Mouse (Mus musculus) frontal cortex, postnatal 14 days (tissue): Measurements from ENCODE around the gene Gm5617.
"Not testable (repeated sequence)": the region's sequence is repeated elsewhere in the genome, so short reads cannot be mapped to it uniquely, and the experiment has no call there.

Experiments used
- DNase-seq, 2 experiments: peaks; one replicate each; pipeline ENCODE4 v3.0.0; 2022; ENCODE audit warnings: low spot score in 2 of 2

Gm5617 gene

DNA sequence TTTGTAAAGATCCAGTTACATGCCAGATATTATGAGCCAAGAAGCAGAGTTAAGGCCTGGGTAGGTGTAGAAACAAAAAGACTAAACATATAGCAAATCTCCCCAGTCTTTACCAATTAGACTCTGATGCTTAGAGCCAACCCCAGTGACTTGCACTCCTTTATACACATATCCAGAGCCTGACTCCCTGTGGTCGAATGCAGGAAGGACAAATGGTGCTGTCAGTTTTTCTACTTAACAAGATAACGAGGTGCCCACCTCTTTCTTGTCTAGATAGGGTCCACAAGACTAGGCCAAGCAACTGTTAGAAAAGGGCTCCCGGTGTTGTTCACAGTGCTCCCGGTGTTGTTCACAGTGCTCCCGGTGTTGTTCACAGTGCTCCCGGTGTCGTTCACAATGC is 6.0 kb downstream of the Gm5617 start:
- no peak for DNase-seq

DNA sequence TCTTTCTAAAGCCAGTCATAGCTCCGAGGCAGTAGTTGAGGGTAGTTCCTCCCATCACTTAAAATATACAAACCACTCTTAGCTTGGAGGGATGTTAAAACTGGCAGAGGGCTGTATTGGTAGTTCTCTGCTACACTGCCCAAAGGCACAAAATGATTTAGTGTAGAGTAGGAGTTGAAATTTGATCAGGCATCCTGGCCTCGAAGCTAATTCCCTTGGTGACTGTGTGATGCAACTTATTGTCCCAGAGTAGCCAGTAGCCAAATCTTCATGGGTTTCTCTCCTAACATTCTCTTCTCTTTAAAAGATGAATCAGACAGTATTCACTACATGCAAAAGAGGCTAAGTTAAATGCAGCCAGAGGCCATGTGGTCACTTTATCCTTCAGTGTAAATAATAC is 7.8 kb downstream of the Gm5617 start:
- no peak for DNase-seq

DNA sequence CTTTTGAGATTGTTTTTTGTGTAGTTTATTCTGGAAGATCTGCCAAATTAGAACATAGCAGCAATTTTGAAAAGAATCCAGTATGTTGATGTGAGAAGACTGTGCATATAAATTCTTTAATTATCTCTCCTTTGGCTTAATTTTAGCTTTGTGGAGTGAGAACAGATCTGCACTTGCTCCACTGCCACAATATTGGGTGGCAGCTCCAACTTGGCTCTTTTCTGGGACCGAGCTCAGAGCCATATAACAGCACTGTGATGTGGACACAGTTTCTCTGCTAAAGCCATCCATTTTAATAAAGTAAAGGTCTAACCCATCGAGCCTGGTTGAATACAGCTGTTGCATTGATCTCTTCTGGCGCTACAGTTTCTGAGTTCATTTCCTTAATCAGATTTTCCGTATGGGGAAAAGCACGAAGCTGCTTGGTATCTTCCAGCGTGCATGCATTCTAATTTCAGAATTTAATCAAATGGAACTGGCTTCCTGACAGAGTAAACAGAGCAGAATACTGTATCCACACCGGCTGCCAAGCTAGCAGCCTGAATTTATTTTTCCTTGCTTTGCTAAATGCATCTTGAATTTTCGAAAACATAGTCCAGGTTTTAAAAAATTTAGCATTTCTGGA is 9.6 kb downstream of the Gm5617 start:
- no peak for DNase-seq

DNA sequence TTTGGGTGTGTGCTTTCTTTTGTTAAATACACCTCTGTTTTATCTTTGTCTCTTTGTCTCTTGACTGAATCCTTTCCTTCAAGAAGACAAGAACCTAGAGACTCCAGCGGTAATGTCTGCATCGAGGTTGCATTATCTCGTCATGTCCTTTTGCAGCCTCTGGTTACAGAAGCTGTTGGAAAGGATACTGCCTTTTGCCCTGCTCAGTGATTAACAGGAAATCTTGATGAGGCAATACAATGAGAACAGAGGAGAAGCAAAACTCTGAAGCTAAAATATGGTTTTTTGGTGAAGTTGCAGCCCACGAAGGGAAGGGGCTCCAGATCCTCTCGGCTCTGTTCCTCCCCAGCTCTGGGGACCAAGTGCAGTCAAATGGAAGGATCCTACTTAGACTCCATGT is 14.9 kb downstream of the Gm5617 start:
- DNase-seq: no peak

DNA sequence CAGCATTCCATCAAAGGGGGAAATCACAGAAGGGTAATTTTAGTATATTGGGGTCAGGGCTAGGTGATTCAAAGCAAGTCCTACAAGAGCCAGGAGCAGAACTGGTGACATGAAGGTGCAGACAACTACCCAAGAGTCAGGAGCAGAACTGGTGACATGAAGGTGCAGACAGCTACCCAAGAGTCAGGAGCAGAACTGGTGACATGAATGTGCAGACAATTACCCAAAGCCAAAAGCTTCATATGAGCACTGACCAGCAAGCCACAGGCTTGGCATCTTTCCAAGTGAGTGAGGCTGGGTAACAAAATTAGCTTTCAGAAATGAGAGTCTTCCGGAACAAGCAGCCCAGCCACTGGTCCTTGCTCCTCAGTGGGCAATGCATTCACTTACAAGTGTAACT is 20.1 kb downstream of the Gm5617 start:
- DNase-seq: no peak

DNA sequence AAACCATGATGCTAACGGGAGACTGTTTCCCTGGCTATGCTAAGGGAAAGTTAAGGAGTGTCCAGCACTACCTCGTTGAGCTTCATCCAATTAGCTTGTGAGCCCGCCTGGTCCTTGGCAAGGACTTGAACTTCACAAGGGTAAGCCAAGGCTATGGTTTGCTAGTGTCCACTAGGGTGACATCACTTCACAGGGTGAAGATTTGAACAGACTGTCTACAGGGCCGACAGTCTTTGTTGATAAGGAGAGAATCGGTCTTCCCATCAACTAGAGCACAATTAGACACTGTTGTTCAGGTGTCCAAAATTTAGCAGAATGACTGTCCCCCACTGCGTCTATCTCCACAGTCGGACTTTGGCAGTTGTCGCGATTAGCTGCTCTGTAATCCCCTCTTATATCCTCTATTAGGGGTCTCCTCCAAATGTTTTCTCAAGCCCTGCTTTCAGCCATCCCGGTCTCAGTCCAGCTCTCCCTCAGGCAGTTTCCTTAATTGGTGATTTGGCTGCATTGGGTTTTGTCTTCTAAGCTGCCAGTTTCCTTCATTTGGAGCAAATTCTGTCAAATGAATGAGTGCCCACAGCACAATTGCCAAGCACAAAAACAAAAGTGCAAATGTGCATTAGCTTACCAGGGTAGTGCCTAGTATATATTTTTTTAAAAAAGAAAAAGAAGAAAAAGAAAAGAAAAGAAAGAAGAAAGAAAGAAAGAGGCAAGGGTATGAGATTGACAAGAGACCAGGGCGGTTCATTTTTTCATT is 21.6 kb downstream of the Gm5617 start:
- no peak for DNase-seq

DNA sequence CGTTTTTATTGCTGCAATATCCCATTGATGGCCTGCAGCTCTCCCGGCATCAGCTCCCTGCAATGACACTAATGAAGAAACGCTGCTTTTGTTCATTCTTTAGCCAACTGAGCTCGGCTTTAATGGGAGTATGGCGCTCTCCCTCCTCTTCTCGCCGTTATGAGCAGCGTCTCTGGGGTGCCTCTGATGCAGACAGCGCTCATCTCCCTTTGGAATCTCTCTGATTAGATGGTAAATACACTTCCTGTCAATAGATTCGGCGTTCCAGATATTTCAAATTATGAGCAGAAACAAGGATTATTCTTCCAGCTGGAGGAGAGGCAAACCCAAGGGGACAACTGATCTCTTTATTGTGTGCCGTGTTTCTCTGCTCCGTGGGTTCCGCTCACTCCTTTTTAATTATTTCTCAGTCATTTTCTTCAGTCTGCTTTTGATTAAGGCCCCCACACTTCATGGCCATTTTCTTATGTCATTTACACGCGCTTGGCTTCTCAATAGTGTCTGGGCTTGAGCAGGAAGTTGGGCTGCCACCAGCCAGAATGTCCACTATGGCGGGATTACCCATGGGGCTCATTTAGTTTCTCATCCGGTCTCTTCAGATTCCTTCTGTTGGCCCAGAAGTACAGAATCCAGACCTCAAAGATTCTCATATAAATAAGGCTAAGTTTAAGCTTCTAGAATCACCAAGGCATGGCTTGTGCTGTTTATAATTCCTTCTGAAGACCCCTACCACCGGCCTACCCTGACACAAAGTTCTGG is 22.3 kb downstream of the Gm5617 start:
- DNase-seq: no peak

DNA sequence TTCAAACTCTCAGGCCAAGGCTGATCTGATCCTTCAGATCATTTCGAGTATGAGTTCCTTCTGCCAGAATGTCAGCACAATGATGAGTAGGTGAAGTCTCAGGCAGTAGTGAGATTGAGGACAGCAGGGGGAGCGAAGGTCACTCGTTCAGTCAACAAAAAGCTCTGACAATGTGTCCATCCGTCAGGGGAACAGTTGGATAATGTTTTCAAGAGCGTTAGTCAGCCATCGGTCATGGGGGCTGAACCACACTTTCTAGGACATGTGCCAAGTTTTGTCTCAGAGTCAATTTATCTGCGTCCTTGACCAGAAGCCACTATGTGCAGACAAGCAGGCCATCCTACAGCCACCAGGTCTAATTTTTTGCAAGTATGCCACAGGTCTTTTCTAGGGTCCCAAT is 25.2 kb downstream of the Gm5617 start:
- DNase-seq: not testable (repeated sequence)

DNA sequence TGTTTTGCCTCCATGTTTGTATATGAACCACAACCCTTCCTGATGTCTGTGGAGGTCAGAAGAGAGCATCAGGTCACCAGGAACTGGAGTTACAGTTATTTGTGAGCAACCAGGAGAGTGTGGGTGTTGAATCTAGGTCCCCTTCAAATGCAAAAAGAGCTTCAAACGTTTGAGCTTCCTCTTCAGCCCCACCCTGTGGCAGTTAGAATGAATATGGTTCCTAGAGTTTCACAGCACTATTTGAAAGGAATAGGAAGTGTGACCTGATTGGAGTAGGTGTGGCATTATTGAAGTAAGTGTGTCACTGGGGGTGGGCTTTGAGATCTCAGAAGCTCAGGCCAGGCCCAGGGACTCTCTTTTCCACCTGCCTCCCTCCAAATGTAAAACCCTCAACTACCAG is 30.3 kb downstream of the Gm5617 start:
- no peak for DNase-seq

DNA sequence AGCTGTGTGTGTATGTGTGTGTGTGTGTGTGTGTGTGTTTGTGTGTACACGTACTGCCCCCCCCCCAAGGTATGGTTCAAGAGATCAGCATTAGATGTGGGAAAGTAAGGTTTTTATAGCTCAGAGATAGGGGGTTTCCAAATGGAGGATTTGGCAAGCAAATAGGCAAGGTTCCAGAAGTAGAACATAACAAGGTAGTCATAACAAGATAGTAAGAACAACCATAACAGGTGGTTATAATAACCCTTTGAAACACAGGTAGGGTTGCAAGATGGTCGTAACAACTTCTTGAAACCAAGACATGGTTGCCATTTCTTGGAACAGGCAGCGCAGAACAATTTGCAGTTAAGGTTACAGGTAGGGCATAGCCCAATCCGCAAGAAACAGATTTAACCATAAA is 31.3 kb downstream of the Gm5617 start:
- DNase-seq: no peak

DNA sequence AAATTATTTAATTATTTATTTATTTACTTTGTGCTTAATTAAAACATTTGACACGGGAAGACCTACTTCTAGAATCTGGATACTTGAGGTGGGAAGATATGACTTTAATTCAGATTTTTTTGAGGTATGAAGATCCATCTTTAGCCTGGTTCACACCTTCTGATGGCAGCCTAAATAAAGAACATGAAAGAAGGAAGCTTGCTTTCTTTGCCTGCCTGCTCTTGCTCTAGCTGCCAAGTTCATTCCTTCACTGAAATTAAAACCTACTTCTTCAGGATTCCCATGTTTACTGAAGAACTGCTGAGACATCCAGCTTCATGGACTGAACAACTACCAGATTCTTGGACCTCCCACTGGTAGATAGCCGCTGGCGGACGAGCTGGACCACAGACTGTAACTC is 36.1 kb downstream of the Gm5617 start:
- no peak for DNase-seq

DNA sequence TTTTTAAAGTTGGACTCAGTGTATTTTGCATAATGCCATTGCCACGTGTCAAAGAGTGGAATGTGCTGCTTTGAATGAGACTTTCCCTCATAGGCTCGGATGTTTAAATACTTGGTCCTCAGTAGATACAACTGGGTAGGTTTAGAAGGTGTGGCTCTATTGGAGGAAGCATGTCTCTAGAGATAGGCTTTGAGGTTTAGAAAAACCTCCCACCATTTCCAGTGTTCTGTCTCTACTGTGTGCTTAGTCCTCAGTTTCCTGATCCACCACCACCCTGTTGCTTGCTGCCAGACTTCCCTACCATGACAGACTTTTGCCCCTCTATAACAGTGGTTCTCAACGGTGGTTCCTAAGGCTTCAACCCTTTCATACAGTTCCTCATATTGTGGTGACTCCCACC is 37.0 kb downstream of the Gm5617 start:
- no peak for DNase-seq

DNA sequence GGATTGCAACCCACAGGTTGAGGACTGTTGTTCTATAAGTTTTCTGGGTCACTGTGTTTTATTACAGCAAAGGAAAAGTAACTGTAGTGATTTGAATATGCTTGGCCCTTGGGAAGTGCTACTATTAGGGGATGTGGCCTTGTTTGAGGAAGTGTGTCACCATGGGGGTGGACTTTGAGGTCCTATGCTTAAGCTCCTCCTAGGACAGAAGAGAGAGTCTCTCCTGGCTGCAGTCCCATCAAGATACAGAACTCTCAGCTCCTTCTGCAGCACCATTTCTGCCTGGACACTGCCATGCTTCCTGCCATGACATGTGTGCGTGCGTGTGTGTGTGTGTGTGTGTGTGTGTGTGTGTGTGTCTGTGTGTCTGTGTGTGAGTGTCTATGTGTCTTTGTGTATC is 37.5 kb downstream of the Gm5617 start:
- DNase-seq: no peak

DNA sequence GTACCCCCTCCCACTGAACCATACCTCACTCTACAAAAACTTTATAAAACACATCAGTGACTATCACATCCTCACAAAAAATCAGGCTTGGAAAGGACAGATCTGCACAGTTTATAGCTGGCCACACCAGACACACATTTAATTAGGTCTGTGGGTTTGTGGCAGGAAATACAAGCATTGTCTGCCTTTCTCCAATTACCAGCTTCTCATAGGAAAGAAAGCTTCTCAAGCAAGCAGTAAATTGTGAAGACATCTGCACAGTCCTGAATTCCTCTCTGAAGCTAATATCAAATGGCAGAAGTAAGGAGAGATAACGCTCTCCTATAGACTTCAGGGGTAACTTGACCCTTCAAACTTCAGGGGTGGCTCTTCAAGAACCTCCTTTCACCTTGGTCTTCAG is 41.2 kb downstream of the Gm5617 start:
- no peak for DNase-seq

DNA sequence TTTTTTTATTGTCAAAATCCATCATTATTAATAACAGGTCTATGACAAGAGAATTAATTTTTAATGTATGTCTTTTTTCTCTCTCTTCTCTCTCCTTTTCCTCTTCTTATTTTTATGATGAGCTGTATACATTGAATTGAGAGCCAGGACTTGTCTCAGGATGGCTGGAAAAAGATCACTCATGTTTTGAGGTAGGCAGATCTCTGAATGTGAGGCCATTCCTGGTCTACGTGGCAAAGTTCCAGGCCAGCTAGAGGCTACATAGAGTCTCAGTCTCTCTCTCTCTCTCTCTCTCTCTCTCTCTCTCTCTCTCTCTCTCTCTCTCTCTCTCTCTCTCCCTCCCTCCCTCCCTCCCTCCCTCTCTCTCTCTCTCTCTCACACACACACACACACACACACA is 42.4 kb downstream of the Gm5617 start:
- not testable (repeated sequence) for DNase-seq

DNA sequence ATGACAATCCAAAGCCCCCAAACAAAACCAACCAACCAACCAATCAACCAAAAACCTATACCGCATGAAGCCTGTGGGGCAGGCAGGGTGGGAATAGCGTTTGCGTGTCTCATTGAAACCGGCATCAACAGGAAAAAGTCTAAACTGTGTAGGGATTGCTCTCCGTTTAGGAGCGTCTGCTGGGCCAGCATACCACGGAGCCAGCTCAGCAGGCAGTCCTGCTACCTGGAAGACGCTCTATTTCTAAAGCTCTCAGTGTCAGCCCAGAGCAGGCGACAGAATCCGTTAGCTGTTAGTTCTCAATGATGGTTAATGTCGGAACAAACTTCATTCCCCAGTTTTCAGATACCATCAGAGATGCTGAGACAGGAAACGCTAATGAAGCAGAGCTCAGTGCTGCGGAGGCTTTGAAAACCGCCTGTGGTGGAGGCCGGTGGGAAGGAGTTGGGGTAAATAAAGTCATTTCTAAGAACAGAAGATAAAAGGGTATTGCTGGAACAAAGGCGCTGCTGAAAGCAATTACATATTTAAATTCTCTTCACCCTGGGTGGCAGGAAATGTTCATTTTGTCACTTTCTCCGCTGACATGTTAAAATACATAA is 42.9 kb downstream of the Gm5617 start:
- no peak for DNase-seq

DNA sequence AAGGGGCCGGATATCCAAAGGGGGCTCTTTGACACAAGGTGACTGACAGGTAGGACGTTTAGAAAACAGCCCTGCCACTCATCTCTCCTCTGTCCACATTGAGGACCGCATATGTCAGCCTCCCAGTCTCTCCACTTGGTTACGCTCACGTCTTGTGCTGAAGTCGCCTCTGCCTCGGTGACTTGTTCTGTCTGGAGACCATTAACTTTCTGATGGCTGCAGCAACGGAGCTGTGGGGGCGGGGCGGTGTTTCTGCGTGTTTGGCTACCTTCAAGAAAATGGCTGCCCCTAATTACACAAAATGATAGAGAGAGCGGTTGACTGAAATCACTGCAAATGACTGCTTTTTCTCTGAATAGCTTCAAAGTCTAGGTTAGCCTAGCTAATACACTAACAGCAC is 43.4 kb downstream of the Gm5617 start:
- DNase-seq: no peak
